Mouse (Mus musculus): Measurements from ENCODE around the gene Napepld. TPM values are rescaled to one million over a fixed set of nuclear protein-coding genes. Genes with fewer than 3 reads are reported as not detected.
A peak's percentile ranks its signal among the peaks of the same experiment; 100 is the strongest.

Gene Napepld
- polyA plus RNA-seq, 1 experiment from 2014 or later: 2.6 TPM

DNA sequence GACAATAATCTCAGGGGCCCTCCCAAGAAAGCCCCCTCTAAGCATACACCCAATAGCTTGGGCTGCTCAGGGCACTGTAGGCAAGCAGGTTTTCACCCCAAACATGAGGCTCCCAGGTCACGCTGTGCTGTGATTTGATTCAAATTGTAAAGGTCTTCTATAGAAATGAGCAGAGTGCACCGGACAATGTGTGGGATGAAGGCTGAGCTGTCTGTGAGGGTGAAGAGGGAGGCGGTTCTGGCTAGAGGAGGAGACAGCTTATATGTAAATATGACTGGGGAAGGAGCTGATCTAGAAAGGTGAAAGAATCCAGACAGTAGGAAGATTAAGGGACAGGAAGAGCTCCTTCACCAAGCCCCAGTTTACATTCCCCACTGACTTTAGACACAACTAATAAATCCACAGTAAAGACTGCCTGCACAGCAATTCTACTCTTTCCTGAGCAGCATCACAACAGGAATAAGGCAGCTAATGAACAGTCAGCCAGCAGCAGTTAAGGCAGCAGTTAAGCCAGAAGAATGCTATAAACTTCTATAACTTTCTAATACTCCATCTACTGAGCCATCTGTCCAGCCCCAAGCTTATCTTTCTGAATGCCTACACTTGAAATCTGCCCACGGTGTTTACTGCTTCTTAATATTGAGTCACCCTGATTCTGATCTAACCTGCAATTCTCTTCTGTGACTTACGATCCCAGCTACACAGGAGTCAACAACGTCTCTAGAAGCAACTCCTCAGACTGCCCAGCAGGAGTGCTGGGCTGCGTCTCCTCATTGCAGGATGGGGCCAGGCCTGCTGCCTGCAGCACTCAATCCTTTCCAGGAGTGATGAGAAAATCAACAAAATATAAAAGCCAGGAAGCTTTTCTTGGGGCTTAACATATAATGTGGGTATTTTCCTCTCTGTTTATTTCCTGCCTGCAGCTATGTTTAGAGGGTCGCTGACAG is 33.7 kb downstream of the Napepld start:
- no peak overlapping the region for H3K27ac ChIP-seq (ENCODE audit: low read length)
- H3K27me3 ChIP-seq (ENCODE audit: control insufficient read depth, insufficient read depth, low read depth, low read length): no peaks in the 10 kb centered on the region
- H3K9me3 ChIP-seq (replicated peaks; ENCODE audit: control insufficient read depth, low read length, poor library complexity, severe bottlenecking): no peaks in the 10 kb centered on the region
- H3K4me1 ChIP-seq (ENCODE audit: control insufficient read depth, insufficient read depth, low read length): no peaks in the 10 kb centered on the region
- no peak for ATAC-seq
- peaks cover 5% of the 10 kb centered on the region for H3K36me3 ChIP-seq (ENCODE audit: control insufficient read depth, insufficient read depth, low read length)
- WGBS: 53% methylated on average over 8 of the region's 8 CpGs
- no peak overlapping the region for H3K9ac ChIP-seq (ENCODE audit: low read depth, low read length)
- no peak overlapping the region for H3K4me2 ChIP-seq (ENCODE audit: low read length)
- H3K4me3 ChIP-seq (ENCODE audit: low read depth, low read length): no peak overlapping the region

DNA sequence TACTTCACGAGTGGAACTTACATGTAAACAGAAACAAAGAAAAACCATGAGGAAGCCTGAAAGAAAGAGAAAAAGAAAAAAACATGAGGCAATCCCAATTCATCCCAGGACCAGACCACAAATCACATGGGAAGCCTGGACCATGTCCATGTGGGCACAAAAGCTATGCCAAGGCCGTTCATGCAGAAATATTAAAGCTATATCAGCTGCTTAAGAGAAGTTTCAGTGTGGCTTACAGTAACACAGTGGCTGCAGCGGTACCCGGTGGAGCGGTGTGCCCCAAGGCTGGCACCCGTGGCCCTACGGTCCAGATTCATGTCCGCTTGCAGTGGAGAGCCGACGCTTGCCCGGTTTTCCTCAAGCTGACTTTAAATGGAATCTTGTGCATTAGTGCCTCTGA is 38.1 kb downstream of the Napepld start:
- Histone ChIP-seq H3K4me3 (ENCODE audit: low read depth, low read length) (no peak overlapping the region), H3K9me3 (replicated peaks; ENCODE audit: control insufficient read depth, low read length, poor library complexity, severe bottlenecking) (no peaks in the 10 kb centered on the region), H3K4me2 (ENCODE audit: low read length) (no peak overlapping the region), H3K27me3 (ENCODE audit: control insufficient read depth, insufficient read depth, low read depth, low read length) (no peaks in the 10 kb centered on the region), H3K4me1 (ENCODE audit: control insufficient read depth, insufficient read depth, low read length) (no peaks in the 10 kb centered on the region; the same call in 1 of the 2 replicates), H3K9ac (ENCODE audit: low read depth, low read length) (no peak overlapping the region), H3K27ac (ENCODE audit: low read length) (no peak overlapping the region), H3K36me3 (ENCODE audit: control insufficient read depth, insufficient read depth, low read length) (peaks cover 20% of the 10 kb centered on the region)
- WGBS: 96% methylated on average over 11 of the region's 11 CpGs
- no peak for ATAC-seq

- no peaks in the 10 kb centered on the region for H3K27me3 ChIP-seq (ENCODE audit: control insufficient read depth, insufficient read depth, low read depth, low read length)
- H3K9me3 ChIP-seq (replicated peaks; ENCODE audit: control insufficient read depth, low read length, poor library complexity, severe bottlenecking): no peaks in the 10 kb centered on the region
- peaks cover 23% of the 10 kb centered on the region for H3K36me3 ChIP-seq (ENCODE audit: control insufficient read depth, insufficient read depth, low read length)
- ATAC-seq: no peak
- H3K4me1 ChIP-seq (ENCODE audit: control insufficient read depth, insufficient read depth, low read length): no peaks in the 10 kb centered on the region; the same call in 1 of the 2 replicates
- no peak overlapping the region for H3K27ac ChIP-seq (ENCODE audit: low read length)
- no peak overlapping the region for H3K9ac ChIP-seq (ENCODE audit: low read depth, low read length)
- H3K4me3 ChIP-seq (ENCODE audit: low read depth, low read length): no peak overlapping the region
- H3K4me2 ChIP-seq (ENCODE audit: low read length): no peak overlapping the region
- WGBS: 90% methylated on average over 6 of the region's 6 CpGs
Observed at GRCm38 (mm10) chr5:21660850-21661249, 40.3 kb downstream of the Napepld start.

- 50% methylated on average over 11 of the region's 11 CpGs for WGBS
- Histone ChIP-seq H3K4me3 (ENCODE audit: low read depth, low read length) (no peak overlapping the region), H3K4me1 (ENCODE audit: control insufficient read depth, insufficient read depth, low read length) (no peaks in the 10 kb centered on the region; the same call in 1 of the 2 replicates), H3K9ac (ENCODE audit: low read depth, low read length) (no peak overlapping the region), H3K4me2 (ENCODE audit: low read length) (no peak overlapping the region), H3K9me3 (replicated peaks; ENCODE audit: control insufficient read depth, low read length, poor library complexity, severe bottlenecking) (no peaks in the 10 kb centered on the region), H3K27ac (ENCODE audit: low read length) (no peak overlapping the region), H3K27me3 (ENCODE audit: control insufficient read depth, insufficient read depth, low read depth, low read length) (no peaks in the 10 kb centered on the region), H3K36me3 (ENCODE audit: control insufficient read depth, insufficient read depth, low read length) (peaks cover 27% of the 10 kb centered on the region)
- peak; percentile 64; the same call in 1 of the 2 replicates for ATAC-seq
Observed at GRCm38 (mm10) chr5:21658623-21659395, 42.4 kb downstream of the Napepld start.

DNA sequence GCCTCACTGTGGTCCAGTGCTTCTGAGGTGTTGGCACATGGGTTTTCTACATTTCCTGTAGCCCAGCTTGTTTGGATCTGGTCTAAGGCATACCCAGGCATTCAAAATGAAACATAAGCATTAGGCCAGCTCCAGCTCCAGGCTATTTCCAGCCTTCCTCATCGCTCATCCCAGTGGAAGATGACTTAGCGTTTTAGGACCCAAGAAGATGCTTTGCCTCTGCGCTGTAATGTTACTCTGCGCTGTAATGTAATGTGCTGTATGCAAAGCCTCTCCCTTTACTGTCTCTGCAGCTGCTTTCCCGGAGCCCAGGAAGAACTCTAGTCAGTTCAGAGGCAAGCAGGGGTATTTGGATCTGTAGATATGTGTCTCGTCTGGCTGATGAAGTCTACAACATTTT is 43.2 kb downstream of the Napepld start:
- H3K4me2 ChIP-seq (ENCODE audit: low read length): no peak overlapping the region
- H3K27ac ChIP-seq (ENCODE audit: low read length): no peak overlapping the region
- 87% methylated on average over 6 of the region's 6 CpGs for WGBS
- no peaks in the 10 kb centered on the region; the same call in 1 of the 2 replicates for H3K4me1 ChIP-seq (ENCODE audit: control insufficient read depth, insufficient read depth, low read length)
- no peak overlapping the region for H3K4me3 ChIP-seq (ENCODE audit: low read depth, low read length)
- H3K9ac ChIP-seq (ENCODE audit: low read depth, low read length): no peak overlapping the region
- no peaks in the 10 kb centered on the region for H3K27me3 ChIP-seq (ENCODE audit: control insufficient read depth, insufficient read depth, low read depth, low read length)
- no peaks in the 10 kb centered on the region for H3K9me3 ChIP-seq (replicated peaks; ENCODE audit: control insufficient read depth, low read length, poor library complexity, severe bottlenecking)
- H3K36me3 ChIP-seq (ENCODE audit: control insufficient read depth, insufficient read depth, low read length): peaks cover 29% of the 10 kb centered on the region
- ATAC-seq: no peak

DNA sequence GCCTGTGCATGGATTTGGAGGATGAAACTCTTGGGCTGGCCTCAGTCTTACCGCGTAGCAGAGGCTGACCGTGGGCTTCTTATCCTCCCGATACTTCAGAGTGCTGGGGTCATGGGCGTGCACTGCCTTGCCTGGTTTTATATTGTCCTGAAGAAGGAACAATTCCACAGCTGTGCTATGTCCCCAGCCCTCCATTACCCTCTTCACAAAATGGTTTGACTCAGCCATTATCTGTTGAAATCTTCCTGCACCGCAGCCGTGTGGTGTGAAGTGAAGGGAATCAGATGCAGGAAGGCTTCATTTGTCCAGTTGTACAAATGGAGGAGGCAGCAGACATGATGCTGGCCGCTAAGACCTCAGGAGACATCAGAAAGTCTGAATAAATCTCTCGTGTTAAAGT is 44.3 kb downstream of the Napepld start:
- Histone ChIP-seq H3K4me2 (ENCODE audit: low read length) (no peak overlapping the region), H3K4me3 (ENCODE audit: low read depth, low read length) (no peak overlapping the region), H3K9ac (ENCODE audit: low read depth, low read length) (no peak overlapping the region), H3K27me3 (ENCODE audit: control insufficient read depth, insufficient read depth, low read depth, low read length) (no peaks in the 10 kb centered on the region), H3K4me1 (ENCODE audit: control insufficient read depth, insufficient read depth, low read length) (no peaks in the 10 kb centered on the region; the same call in 1 of the 2 replicates), H3K36me3 (ENCODE audit: control insufficient read depth, insufficient read depth, low read length) (peaks cover 35% of the 10 kb centered on the region), H3K27ac (ENCODE audit: low read length) (no peak overlapping the region), H3K9me3 (replicated peaks; ENCODE audit: control insufficient read depth, low read length, poor library complexity, severe bottlenecking) (no peaks in the 10 kb centered on the region)
- WGBS: 93% methylated on average over 9 of the region's 9 CpGs
- no peak for ATAC-seq

DNA sequence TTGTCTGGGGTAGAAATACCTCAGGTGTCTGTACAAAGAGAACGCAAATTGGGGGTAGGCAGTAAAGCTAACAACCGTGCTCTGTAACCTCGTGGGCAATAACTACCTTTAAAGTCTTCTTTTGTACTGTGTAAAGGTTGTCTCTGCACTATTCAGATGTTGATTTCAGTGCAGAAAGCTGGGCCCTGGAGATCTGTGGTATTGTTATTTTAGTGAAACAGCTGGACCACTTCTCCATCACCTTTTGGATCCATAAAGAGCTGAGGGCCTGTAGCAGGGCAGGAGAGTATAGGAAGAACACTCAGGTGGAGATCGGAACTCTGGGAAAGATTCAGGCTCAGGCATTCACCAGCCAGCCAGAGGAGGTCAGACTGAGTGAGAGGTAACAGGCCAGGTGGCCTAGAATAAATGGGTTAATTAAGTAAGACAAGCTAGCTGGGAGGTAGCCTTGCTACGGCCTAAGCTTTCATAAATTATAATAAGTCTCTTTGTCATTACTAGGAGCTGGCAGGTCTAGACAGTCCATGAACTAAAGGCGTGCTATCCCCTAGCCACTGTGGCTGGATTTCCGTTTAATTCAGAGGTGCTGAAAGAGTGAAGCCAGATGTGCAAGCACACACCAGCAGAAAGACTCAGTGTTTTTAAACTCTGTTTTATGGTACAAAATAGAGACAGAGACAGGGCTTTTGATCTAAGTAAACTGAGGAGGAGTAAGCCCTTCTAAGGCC is 49.1 kb downstream of the Napepld start:
- no peaks in the 10 kb centered on the region for H3K27me3 ChIP-seq (ENCODE audit: control insufficient read depth, insufficient read depth, low read depth, low read length)
- H3K27ac ChIP-seq (ENCODE audit: low read length): no peak overlapping the region
- H3K9ac ChIP-seq (ENCODE audit: low read depth, low read length): no peak overlapping the region
- ATAC-seq: no peak
- whole genome bisulfite sequencing: 89% methylated on average over 7 of the region's 7 CpGs
- H3K36me3 ChIP-seq (ENCODE audit: control insufficient read depth, insufficient read depth, low read length): peaks cover 40% of the 10 kb centered on the region
- no peak overlapping the region for H3K4me3 ChIP-seq (ENCODE audit: low read depth, low read length)
- H3K4me1 ChIP-seq (ENCODE audit: control insufficient read depth, insufficient read depth, low read length): peaks cover 5% of the 10 kb centered on the region
- H3K4me2 ChIP-seq (ENCODE audit: low read length): no peak overlapping the region
- H3K9me3 ChIP-seq (replicated peaks; ENCODE audit: control insufficient read depth, low read length, poor library complexity, severe bottlenecking): no peaks in the 10 kb centered on the region

GRCm38 (mm10) chr5:21650736-21651135 is 50.5 kb downstream of the Napepld start:
- Histone ChIP-seq H3K9me3 (replicated peaks; ENCODE audit: control insufficient read depth, low read length, poor library complexity, severe bottlenecking) (no peaks in the 10 kb centered on the region), H3K4me2 (ENCODE audit: low read length) (no peak overlapping the region), H3K4me3 (ENCODE audit: low read depth, low read length) (no peak overlapping the region), H3K4me1 (ENCODE audit: control insufficient read depth, insufficient read depth, low read length) (peaks cover 10% of the 10 kb centered on the region), H3K27ac (ENCODE audit: low read length) (no peak overlapping the region), H3K27me3 (ENCODE audit: control insufficient read depth, insufficient read depth, low read depth, low read length) (no peaks in the 10 kb centered on the region), H3K36me3 (ENCODE audit: control insufficient read depth, insufficient read depth, low read length) (peaks cover 37% of the 10 kb centered on the region), H3K9ac (ENCODE audit: low read depth, low read length) (no peak overlapping the region)
- ATAC-seq: no peak
- WGBS: 89% methylated on average over 2 of the region's 2 CpGs

Measured in midbrain, embryonic 16.5 days (tissue).